Mouse (Mus musculus): ENCODE data around the gene Sgpp1. TPM values are rescaled to one million over a fixed set of nuclear protein-coding genes. Genes with fewer than 3 reads are reported as not detected.
"Not testable (repeated sequence)": the region's sequence is repeated elsewhere in the genome, so short reads cannot be mapped to it uniquely, and the experiment has no call there.

The Sgpp1 gene
- total RNA-seq, 2 experiments from 2014 or later = 32.2 to 34.2 TPM

DNA sequence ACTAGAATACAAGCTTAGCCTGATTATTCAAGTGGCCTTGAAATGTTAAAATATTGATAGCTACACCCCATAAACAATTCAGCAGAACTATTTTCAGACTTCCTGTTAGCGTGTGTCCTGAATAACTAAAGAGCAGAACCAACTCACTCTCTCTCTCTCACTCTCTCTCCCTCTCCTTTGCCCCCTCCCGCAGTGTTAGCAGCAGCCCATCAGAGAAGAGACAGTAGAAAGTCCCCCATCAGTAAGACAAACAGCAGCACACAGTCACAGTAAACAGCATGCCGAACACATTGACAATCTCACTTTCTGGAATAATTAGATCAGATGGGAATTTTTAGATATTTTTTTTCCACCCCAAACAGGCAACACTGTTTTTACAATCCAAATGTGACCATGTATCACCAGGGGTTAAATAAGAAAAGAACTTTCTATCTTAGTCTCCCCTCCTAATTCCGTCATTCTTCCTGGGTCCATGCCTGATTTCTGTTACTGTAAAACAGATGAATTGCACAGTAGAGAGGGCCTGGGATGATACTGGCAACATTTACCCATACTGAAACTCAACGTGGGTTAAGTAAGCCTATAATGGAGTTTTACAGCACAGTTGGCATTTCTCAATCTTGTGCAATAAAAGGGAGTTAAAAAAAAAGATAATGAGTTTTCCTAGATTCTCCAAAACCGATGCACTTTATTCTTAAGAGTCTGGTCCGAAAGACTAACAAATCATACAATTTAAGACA, 2.0 kb downstream of the Sgpp1 start:
- DNase-seq (ENCODE audit: low spot score in 2 of 2) = no peak

DNA sequence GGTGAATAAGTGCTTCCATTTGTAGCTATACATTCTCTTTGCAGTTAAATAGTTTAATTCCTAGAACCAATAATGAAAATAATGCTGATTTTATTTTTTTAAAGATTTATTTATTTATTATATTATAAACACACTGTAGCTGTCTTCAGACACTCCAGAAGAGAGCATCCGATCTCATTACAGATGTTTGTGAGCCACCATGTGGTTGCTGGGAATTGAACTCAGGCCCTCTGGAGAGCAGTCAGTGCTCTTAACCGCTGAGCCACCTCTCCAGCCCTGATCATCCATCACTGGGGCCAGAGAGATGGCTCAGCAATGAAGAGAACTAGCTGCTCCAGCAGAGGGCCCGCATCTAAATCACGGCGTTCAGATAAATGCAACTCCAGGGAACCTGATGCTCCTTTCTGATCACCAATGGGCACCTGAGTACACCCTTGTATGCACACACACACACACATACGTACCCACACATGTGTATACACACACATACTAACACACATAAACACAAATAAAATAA, 3.5 kb downstream of the Sgpp1 start:
- DNase-seq (ENCODE audit: low spot score in 2 of 2) = no peak

DNA sequence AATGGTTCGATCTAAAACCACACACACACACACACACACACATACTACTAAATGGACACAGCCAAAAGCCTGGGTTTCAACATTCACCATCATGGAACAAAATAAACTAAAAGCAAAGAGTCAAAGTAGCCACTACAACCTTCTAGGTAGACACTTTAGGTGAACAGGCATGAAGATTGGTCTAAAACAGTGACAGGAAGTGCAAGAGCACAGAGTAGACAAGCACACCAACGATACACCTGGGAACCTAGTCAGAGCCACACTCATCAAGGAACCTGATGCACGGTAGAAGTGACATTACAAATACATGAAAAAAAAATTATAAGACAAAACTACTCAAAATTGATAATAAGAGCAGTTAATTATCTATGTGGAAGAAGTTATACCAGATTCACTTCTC, 4.0 kb downstream of the Sgpp1 start:
- DNase-seq (ENCODE audit: low spot score in 2 of 2) = no peak

DNA sequence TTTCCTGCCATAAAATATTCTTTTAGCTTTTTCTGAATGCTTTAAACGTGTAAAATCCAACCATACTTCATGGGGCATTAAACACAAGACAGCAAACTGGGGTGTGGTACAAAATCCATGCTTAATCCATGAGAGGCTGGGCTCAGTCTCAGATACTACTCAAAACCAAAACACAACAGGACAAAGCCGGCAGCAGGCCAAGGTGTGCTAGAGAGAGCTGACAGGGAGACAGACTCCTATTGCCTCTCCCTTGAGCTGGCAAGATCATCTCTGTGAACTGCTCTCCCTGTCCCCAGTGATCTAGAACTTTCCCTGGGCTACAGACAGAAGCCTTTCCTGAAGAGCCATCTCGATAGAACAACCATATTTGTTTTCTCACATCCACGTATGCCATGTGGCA, 5.1 kb downstream of the Sgpp1 start:
- no peak for DNase-seq (ENCODE audit: low spot score in 2 of 2)

DNA sequence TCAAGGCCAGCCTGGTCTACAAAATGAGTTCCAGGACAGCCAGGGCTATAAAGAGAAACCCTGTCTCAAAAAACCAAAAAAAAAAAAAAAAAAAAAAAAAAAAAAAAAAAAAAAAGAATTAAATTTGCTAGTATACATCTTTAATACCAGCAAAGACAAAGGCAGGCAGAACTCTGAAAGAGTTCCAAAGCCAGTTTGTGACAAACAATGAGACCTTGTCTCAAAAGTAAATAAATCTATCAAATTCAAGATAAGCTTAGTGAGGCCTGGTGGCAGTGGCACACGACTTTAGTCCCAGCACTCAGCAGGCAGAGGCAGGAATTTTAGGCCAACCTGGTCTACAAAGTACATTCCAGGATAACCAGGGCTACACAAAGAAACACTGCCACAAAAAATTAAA, 5.7 kb downstream of the Sgpp1 start:
- DNase-seq (ENCODE audit: low spot score in 2 of 2) = no peak

DNA sequence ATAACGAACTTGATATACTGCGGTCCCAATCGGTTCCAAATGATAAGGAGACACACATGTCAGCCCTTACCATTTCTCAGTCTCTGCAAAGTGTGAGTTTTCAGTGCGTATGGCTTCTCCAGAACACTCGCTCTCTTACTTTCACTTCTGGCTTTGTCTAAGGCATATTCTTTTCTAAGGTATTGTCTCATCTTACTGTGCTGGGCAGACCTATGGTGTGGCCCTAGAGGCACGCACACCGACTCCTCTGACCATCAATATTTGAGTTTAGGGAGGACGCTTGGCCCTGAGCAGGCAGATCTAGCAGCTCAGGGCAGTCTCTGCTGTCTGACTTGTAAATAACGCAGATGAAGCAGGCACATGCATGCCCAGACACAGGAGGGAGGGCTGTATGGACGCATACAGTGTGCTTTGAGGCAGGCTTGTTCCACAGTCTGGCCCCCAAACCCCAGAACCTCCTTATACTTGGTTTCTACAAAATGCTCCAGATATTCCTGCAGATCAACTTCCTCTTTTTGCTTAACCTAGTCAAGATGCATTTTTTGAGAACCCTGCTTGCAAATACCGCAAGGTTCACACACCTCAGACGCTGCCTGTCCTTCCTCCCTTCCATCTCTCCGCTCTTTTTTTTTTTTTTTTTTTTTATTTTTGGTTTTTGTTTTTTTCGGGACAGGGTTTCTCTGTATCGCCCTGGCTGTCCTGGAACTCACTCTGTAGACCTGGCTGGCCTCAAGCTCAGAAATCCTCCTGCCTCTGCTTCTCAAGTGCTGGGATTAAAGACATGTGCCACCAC, 8.0 kb downstream of the Sgpp1 start:
- no peak for DNase-seq (ENCODE audit: low spot score in 2 of 2)

DNA sequence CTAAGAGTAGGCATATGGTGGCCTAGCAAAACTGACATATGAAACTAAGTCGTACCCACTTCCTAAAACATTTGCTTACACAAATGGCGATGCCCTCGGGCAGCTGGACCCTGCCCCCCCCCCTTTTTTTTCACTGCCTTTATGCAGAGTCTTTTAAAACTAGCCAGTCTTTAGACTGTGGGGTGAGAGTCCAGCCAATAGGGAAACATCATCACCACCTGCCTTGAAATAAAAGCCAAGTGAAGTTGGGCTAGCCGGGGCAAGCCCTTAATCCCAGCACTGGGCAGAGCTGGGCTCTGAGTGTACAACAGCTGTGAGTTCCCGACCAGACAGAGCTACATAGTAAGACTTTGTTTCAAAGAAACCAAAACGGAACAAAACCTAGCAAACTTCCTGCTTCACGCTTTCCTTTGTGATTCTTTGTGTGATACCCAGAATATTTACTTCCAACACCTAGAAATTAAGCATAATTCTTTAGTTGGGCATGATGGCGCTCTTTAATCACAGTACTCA, 9.1 kb downstream of the Sgpp1 start:
- DNase-seq (ENCODE audit: low spot score in 2 of 2) = no peak

DNA sequence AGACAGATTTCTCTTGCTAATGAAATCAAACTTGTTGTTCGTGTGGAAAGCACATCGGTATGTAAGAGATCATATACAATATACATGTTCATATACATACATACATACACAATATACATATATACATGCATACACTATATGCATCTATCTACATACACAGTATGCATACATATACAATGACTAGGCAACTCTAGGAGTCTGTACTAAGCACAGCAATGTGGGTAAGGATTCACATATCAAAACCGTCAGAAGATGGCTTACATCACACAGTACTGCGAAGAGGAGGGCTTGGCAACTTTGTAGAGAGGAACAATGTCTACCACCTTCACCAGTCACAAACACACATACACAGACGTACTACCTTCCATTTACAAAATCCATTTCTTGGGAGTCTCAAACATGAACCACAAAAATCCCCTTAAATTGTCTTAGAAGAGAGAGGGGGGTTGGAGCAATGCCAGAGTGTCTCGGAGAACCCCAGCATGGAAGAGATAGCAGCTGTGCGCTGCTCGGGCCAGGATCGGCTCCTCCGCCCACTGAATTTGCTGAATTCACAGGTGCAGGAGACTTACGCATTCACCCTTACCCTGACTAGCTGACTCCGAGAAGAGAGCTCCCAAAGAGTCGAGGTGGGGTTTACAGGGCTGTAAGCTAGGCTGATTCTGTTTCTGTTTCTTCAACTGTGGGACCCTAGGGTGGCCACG, 10.8 kb downstream of the Sgpp1 start:
- no peak for DNase-seq (ENCODE audit: low spot score in 2 of 2)

DNA sequence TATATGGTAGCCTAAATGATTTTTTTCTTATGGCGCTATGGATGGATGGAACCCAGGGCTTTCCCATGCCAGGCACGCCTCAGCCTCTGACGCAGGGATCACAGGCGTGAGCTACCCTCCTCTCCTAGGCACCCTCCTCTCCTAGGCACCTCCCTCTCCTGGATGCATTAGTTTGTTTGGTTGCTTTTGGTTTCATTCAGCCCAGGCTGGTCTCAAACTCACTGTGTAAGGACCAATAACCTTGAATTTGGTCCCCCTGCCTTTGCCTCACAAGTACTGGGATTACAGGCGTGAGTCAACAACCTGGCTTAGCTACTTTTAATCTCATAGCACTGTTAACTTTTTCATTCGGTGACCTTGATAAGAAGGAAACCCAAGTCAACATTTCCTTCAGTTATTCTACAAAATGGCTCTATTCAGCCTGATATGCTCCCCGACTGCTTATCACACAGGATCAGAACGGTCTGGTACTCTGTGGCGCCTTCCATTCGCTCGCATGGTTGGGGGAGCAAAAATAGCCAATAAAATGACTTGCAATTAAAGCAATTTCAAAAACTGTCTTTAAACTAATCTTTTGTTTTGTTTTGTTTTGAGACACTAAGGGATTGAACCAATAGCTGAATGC, 11.6 kb downstream of the Sgpp1 start:
- DNase-seq (ENCODE audit: low spot score in 2 of 2) = no peak

DNA sequence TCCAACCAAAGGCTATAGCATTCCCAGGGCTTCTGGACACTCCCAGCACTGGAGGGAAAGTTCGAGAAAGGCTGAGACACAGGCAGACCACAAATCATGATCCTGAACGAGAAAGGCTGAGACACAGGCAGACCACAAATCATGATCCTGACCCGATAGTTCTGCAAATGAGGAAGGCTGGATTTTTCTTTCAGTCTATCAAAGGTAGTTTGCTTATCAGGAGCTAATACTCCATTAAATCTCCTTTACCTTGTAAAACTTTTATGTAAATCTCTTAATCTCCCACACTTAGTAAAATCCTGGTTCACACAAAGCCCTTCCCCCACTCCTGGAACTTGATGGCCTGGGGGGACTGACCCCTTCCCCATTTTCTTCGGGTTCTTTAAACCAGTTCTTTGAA, 13.6 kb downstream of the Sgpp1 start:
- DNase-seq (ENCODE audit: low spot score in 2 of 2) = no peak

DNA sequence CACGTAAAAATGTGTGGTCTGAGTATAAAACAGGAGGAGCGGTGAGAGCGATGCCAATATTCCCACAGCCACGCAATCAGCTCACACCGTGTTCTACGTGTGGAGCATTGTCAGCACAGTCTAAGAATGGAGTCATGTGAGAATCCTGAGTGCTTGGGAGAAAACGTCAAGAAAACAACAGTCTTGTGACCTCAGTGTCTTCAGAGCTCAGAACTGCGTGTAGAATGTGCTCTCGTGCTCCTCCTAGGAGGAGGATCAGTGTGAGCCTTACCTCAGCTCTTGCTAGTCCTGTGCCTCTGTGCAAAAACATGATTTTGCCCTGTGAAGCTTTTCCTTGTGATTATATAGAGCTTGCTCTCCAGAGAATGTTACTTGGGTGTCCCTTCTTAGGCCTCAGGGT, 14.5 kb downstream of the Sgpp1 start:
- no peak for DNase-seq (ENCODE audit: low spot score in 2 of 2)

DNA sequence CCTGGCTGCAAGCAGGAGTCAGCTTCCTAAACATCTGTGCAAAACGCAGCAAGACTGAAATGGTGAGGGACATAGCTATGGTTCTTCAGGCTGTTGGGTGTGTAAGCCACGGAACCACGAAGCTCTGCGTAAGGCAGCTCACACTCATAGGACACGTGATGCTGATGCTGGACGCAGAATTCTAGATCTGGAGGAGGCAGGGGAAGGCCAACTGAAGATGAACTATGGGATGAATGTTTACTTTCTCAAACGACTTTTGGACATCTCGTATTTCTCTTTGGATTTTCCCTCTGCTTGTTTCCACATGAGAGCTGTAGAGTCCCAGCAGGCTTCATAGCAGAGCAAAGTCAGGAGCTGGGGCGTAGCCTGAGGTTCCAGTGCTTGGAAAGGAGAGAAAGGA, 21.9 kb downstream of the Sgpp1 start:
- DNase-seq (ENCODE audit: low spot score in 2 of 2) = no peak

DNA sequence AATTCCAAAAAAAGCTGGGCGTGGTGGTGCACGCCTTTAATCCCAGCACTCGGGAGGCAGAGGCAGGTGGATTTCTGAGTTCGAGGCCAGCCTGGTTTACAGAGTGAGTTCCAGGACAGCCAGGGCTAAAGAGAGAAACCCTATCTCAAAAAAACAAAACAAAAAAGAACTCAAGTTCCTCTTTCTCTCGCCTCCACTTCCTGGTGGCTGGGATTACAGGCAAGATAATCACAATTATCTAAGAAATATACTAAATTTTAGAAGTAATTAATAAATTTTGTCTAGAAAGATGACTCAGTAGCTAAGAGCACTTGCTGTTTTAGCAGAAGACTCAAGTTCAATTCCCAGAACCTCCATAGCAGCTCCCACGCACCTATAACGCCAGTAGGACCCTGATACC, 22.6 kb downstream of the Sgpp1 start:
- not testable (repeated sequence) for DNase-seq (ENCODE audit: low spot score in 2 of 2)

DNA sequence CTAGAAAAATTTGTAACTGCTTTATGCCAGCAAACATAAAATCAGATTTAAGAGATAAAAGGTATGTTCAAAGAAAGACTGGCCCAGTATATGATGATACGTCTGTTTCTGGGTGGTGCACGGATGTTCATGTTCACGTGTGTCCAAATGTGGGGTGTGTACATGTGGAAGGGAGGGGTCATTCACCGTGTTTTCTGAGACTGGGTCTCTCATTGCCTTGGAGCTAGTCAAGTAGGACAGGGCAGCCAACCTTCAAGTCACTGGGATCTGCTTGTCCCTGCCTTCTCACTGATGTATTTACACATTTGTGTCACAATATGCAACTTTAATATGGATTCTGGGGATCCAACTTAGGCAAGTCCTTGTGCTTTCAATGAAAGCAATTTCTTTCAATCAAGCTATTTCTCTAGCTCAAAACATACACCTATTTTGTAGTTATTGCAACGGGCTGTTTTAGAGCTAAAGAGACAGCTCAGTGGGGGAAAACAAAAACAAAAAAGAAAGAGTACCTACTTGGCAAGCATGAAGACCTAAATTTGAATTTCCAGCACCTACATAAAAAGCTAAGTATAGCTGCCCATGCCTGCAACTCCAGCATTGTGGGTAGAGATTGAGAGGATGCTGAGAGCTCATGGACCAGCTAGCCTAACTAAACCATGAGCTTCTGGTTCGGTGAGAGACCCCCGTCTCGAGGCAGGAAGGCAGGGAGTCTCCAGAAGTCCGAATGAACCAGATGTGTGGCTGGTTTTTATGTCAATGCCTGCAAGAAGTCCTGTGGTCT, 24.7 kb downstream of the Sgpp1 start:
- DNase-seq (ENCODE audit: low spot score in 2 of 2) = no peak

DNA sequence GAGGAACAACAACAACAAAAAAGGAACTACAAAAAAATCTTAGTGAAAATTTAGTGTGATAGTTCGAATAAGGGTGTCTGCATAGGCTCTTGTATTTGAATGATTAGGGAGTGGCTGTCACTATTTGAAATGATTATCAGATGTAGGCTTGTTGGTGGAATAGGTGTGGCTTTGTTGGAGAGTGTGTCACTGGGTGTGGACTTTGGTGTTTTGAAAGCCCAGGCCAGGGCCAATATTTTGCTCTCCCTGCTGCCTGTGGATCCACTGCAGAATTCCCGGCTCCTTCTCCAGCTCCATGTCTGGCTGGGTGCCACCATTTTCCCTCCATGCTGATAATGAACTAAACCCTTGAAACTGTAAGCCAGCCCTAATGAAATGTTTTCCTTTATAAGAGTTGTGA, 26.0 kb downstream of the Sgpp1 start:
- no peak for DNase-seq (ENCODE audit: low spot score in 2 of 2)

DNA sequence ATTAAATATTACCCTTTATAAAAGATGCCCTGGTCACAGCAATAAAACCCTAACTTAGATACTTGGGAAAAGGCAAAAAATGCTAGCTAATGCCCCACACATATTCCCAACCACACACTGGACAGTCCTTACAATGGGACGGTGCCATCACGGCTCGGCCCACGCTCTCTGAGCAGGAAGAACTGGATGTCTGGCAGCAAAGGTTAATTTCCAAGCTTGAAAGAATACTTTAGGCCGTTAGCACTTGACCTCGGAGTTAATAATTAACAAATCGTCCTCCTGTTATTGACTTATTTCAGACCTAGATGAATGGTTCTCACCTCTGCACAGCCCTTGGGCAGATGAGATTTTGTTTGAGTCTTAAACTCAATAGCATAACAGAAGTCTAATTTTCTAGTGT, 28.9 kb downstream of the Sgpp1 start:
- no peak for DNase-seq (ENCODE audit: low spot score in 2 of 2)

DNA sequence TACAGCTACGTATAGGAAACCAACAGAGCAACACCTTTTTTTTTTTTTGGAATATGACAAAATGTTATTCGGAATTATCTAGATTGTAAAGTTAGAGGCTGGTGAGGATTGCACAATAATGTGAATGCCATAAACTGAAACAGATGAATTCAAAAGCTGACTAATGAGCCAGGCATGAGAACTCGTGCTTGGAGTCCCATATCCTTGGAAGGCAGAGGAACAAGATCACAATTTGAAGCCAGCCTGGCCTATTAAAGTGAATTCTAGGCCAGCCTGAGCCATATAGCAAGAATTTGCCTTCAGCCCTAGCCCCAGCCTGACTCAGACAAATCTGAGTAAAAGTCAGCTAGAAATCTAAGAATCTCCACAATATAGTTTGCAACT, 32.8 kb downstream of the Sgpp1 start:
- DNase-seq (ENCODE audit: low spot score in 2 of 2) = no peak

DNA sequence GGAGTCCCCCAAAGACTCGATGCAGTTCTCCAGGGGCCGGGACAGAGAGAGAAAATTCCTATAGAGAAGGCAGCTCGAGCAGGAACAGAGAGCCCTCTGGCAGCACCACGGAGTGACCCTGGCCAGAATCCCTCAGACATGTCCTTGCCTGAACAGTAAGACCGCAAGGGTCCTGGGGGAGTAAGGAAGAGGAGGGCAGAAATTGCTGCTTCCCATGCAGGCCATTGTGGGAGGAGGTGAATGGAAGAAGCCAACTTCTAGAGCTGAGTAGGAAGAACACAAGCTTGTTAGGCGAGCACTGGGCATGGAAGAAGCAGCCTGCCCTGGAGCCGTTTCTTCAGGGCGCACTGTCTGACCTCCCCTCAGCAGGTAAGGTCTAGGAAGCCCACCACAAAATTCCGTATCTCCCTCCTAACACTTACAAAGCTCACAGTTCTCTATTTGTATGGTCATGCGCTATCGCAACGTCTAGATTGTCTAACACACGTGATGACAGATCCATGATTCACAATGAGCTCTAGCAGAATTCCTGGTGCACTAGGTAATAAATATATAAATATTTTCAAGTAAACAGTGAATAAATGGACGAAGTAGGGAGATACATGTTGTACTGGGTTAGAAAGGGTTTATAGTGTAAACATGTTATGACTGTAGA, 33.3 kb downstream of the Sgpp1 start:
- no peak for DNase-seq (ENCODE audit: low spot score in 2 of 2)

DNA sequence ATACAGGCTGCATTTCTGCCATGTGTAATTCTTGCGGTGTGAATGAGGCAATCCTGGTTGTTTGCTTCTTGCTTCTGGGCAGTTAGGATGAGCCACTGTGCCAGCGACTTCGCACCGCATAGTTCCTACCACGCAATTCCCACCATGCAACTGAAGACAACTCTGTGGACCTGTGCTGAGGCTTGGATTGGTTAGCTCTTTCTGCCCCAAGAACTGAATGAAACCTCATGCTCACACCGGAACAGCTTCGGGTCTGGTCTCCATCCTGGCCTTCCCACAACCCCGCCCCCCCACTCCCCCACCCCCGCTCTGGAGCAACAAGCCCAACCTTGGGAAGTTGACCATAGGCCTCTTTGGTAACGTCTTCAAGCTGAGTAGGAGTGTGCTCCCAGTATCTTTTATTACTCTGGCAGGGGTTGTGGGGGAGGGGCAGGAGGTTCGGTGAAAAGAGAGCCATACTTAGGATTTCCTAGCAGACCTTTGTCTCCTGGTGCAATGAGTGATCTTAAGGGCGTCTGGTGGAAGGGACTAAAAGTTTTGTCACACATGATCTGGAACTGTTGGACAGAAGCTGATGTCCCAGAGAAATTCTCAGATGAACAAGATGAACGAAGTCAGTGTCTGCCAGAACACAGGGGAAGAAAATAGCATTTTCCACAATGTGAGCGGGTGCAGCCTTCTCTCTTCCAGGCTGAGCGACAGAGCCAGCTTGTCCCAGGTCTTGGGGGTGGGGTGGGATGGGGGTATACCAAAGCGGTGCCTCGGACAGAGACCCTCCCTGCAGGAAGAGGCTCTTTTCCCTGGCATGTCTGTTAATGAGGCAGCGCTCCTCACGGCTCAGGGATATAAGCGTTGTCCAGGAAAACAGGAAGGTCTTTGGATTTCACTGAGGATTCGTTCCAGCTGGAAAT, 34.1 kb downstream of the Sgpp1 start:
- DNase-seq (ENCODE audit: low spot score in 2 of 2) = peak in 1 of 2 experiments; percentile 23
